Mouse (Mus musculus) megakaryocyte, adult 5-6 weeks (primary cell): ENCODE data around the gene Daam2. TPM values are rescaled to one million over a fixed set of nuclear protein-coding genes. Genes with fewer than 3 reads are reported as not detected.
"Not testable (repeated sequence)": the region's sequence is repeated elsewhere in the genome, so short reads cannot be mapped to it uniquely, and the experiment has no call there.

Experiments
- ATAC-seq: 2 replicates; pipeline ENCODE4 v1.8.0; 2016; ENCODE audit warnings: mild to moderate bottlenecking, inconsistent platforms; ENCODE audit not compliant: poor library complexity, severe bottlenecking
- total RNA-seq, 2 experiments: library from RNA; stranded (forward) in 1 of 2; stranded (reverse) in 1 of 2; fragments of 153-499, 151-499 nt in 1 of 2; fragments of 221-1000, 200-1000 nt in 1 of 2; gene quantifications; 2 replicates each; pipeline versions ENCODE4 v1.2.3 to v1.2.4; 2015 to 2017

Daam2 gene
- total RNA-seq, 2 experiments from 2014 or later, result 0.04 TPM; not detected in 1

GRCm38 (mm10) chr17:49489098-49489497 is 75.0 kb downstream of the Daam2 start:
- no peak for ATAC-seq

- no peak for ATAC-seq
These were observed 79.7 kb downstream of the Daam2 start for GRCm38 (mm10) chr17:49484435-49484834.

- no peak for ATAC-seq
These were observed 82.3 kb downstream of the Daam2 start for GRCm38 (mm10) chr17:49481876-49482275.

GRCm38 (mm10) chr17:49477370-49477769 is 86.8 kb downstream of the Daam2 start:
- ATAC-seq, result no peak

GRCm38 (mm10) chr17:49475174-49475573 is 89.0 kb downstream of the Daam2 start:
- no peak for ATAC-seq

- no peak for ATAC-seq
These were observed 90.1 kb downstream of the Daam2 start for GRCm38 (mm10) chr17:49474051-49474450.

GRCm38 (mm10) chr17:49472626-49473025 is 91.5 kb downstream of the Daam2 start:
- ATAC-seq, result no peak

GRCm38 (mm10) chr17:49468223-49468622 is 95.9 kb downstream of the Daam2 start:
- ATAC-seq, result peak; percentile 72; the same call in 1 of the 2 replicates

GRCm38 (mm10) chr17:49464884-49465283 is 99.3 kb downstream of the Daam2 start:
- no peak for ATAC-seq

GRCm38 (mm10) chr17:49458386-49458785 is 105.8 kb downstream of the Daam2 start:
- no peak for ATAC-seq

- ATAC-seq, result 0 out of 2 replicates have a peak, but pooled peaks have one; percentile 20
These were observed 106.3 kb downstream of the Daam2 start for GRCm38 (mm10) chr17:49457833-49458232.

- no peak for ATAC-seq
These were observed 107.8 kb downstream of the Daam2 start for GRCm38 (mm10) chr17:49456334-49456733.

GRCm38 (mm10) chr17:49450922-49451321 is 113.2 kb downstream of the Daam2 start:
- no peak for ATAC-seq

GRCm38 (mm10) chr17:49449230-49449608 is 114.9 kb downstream of the Daam2 start:
- no peak for ATAC-seq

GRCm38 (mm10) chr17:49448570-49449229 is 115.4 kb downstream of the Daam2 start:
- no peak for ATAC-seq

- ATAC-seq, result not testable (repeated sequence)
These were observed 121.3 kb downstream of the Daam2 start for GRCm38 (mm10) chr17:49442841-49443240.

- no peak for ATAC-seq
These were observed 123.6 kb downstream of the Daam2 start for GRCm38 (mm10) chr17:49440331-49441130.

GRCm38 (mm10) chr17:49439706-49440105 is 124.4 kb downstream of the Daam2 start:
- ATAC-seq, result no peak

- no peak for ATAC-seq
These were observed 125.1 kb downstream of the Daam2 start for GRCm38 (mm10) chr17:49438822-49439574.

- not testable (repeated sequence) for ATAC-seq
These were observed 126.8 kb downstream of the Daam2 start for GRCm38 (mm10) chr17:49437306-49437705.

GRCm38 (mm10) chr17:49436631-49437030 is 127.5 kb downstream of the Daam2 start:
- 0 out of 2 replicates have a peak, but pooled peaks have one; percentile 23 for ATAC-seq
